Mouse (Mus musculus) forebrain, embryonic 13.5 days (tissue): ENCODE results near the gene Tnik. TPM values are rescaled to one million over a fixed set of nuclear protein-coding genes. Genes with fewer than 3 reads are reported as not detected.

ENCODE experiments used
- ATAC-seq: fragments of 200-750 bp; cut with Nextera tagmentation; 2 replicates; pipeline ENCODE4 v1.8.0; 2017
- H3K27ac ChIP-seq: fragments of 300-500 bp; sonication (generic); 2 replicates; pipeline ENCODE4 v1.5.1; 2015; ENCODE audit warnings: inconsistent platforms, mild to moderate bottlenecking, moderate library complexity
- H3K27me3 ChIP-seq: fragments of 300-500 bp; sonication (generic); 2 replicates; pipeline ENCODE4 v1.6.1; 2015; ENCODE audit warnings: mild to moderate bottlenecking, inconsistent platforms
- H3K36me3 ChIP-seq: fragments of 300-500 bp; sonication (generic); 2 replicates; pipeline ENCODE4 v1.6.1; 2015; ENCODE audit warnings: mild to moderate bottlenecking, inconsistent platforms; ENCODE audit not compliant: poor library complexity, severe bottlenecking
- H3K4me1 ChIP-seq: fragments of 300-500 bp; sonication (generic); 2 replicates; pipeline ENCODE4 v1.6.1; 2015; ENCODE audit warnings: inconsistent platforms
- H3K4me2 ChIP-seq: fragments of 300-500 bp; sonication (generic); 2 replicates; pipeline ENCODE4 v1.6.1; 2015; ENCODE audit warnings: inconsistent platforms, mild to moderate bottlenecking, moderate library complexity
- H3K4me3 ChIP-seq: fragments of 300-500 bp; sonication (generic); 2 replicates; pipeline ENCODE4 v1.5.1; 2015; ENCODE audit warnings: mild to moderate bottlenecking, inconsistent platforms
- H3K9ac ChIP-seq: fragments of 300-500 bp; sonication (generic); 2 replicates; pipeline ENCODE4 v1.6.1; 2015; ENCODE audit warnings: mild to moderate bottlenecking, inconsistent platforms
- H3K9me3 ChIP-seq: fragments of 300-500 bp; sonication (generic); replicated peaks from 2 replicates; pipeline ENCODE4 v1.6.1; 2016; ENCODE audit warnings: inconsistent platforms
- WGBS: fragments of 180-500 bp; shearing (Covaris S2); methylation state at CpG from one replicate; pipeline ENCODE4 v1.1.7; 2015; 5-methylcytosine and 5-hydroxymethylcytosine counted together
- polyA plus RNA-seq: library from polyadenylated mRNA; unstranded; fragments of >200 nt; fragmentation: Nextera tagmentation; extraction: Ambion mirVana; gene quantifications from 2 replicates; pipeline ENCODE4 v1.2.1, GENCODE M21; 2015

Gene Tnik
- polyA plus RNA-seq, 1 experiment from 2014 or later = 54.9 TPM

- H3K9me3 ChIP-seq = no peaks in the 10 kb centered on the region
- H3K4me3 ChIP-seq = no peak overlapping the region
- no peak overlapping the region for H3K4me2 ChIP-seq
- no peaks in the 10 kb centered on the region for H3K27me3 ChIP-seq
- peaks cover 18% of the 10 kb centered on the region for H3K4me1 ChIP-seq
- H3K27ac ChIP-seq = no peak overlapping the region
- WGBS = 87% methylated on average over 3 of the region's 3 CpGs
- no peaks in the 10 kb centered on the region for H3K36me3 ChIP-seq
- no peak for ATAC-seq
- H3K9ac ChIP-seq = no peak overlapping the region
These were observed 125.5 kb downstream of the Tnik start for GRCm38 (mm10) chr3:28388540-28388939.

- no peak for ATAC-seq
- no peak overlapping the region for H3K4me3 ChIP-seq
- H3K9me3 ChIP-seq = no peaks in the 10 kb centered on the region
- H3K27ac ChIP-seq = no peak overlapping the region
- H3K36me3 ChIP-seq = no peaks in the 10 kb centered on the region
- H3K4me2 ChIP-seq = no peak overlapping the region
- H3K9ac ChIP-seq = no peak overlapping the region
- 92% methylated on average over 2 of the region's 2 CpGs for WGBS
- H3K27me3 ChIP-seq = no peaks in the 10 kb centered on the region
- H3K4me1 ChIP-seq = 0 out of 2 replicates have a peak, but pooled peaks cover 1% of the 10 kb centered on the region
These were observed 127.2 kb downstream of the Tnik start for GRCm38 (mm10) chr3:28390183-28390582.

- no peak overlapping the region for H3K9ac ChIP-seq
- no peaks in the 10 kb centered on the region for H3K36me3 ChIP-seq
- no peaks in the 10 kb centered on the region for H3K9me3 ChIP-seq
- no peaks in the 10 kb centered on the region for H3K27me3 ChIP-seq
- no peaks in the 10 kb centered on the region for H3K4me1 ChIP-seq
- ATAC-seq = no peak
- H3K4me2 ChIP-seq = no peak overlapping the region
- no peak overlapping the region for H3K4me3 ChIP-seq
- no peak overlapping the region for H3K27ac ChIP-seq
These were observed 129.5 kb downstream of the Tnik start for GRCm38 (mm10) chr3:28392542-28392941.

- Histone ChIP-seq H3K4me3 (no peak overlapping the region), H3K27me3 (no peaks in the 10 kb centered on the region), H3K4me1 (peaks cover 17% of the 10 kb centered on the region), H3K9me3 (no peaks in the 10 kb centered on the region), H3K36me3 (no peaks in the 10 kb centered on the region), H3K9ac (no peak overlapping the region), H3K27ac (no peak overlapping the region), H3K4me2 (no peak overlapping the region)
- ATAC-seq = no peak
- WGBS = 87% methylated on average over 1 of the region's 1 CpGs
These were observed 135.8 kb downstream of the Tnik start for GRCm38 (mm10) chr3:28398781-28399180.

GRCm38 (mm10) chr3:28399593-28400216 lies 136.7 kb downstream of the Tnik start:
- Histone ChIP-seq H3K4me3 (no peak overlapping the region), H3K4me2 (no peak overlapping the region), H3K27ac (no peak overlapping the region), H3K9me3 (no peaks in the 10 kb centered on the region), H3K9ac (no peak overlapping the region), H3K4me1 (peaks cover 17% of the 10 kb centered on the region), H3K36me3 (no peaks in the 10 kb centered on the region), H3K27me3 (no peaks in the 10 kb centered on the region)
- no peak for ATAC-seq
- 90% methylated on average over 9 of the region's 9 CpGs for WGBS

- Histone ChIP-seq H3K9ac (no peak overlapping the region), H3K4me1 (peaks cover 21% of the 10 kb centered on the region), H3K4me3 (no peak overlapping the region), H3K27ac (no peak overlapping the region), H3K9me3 (no peaks in the 10 kb centered on the region), H3K4me2 (no peak overlapping the region), H3K36me3 (no peaks in the 10 kb centered on the region), H3K27me3 (no peaks in the 10 kb centered on the region)
- no peak for ATAC-seq
- WGBS = 78% methylated on average over 9 of the region's 9 CpGs
These were observed 138.3 kb downstream of the Tnik start for GRCm38 (mm10) chr3:28401335-28401734.

GRCm38 (mm10) chr3:28402221-28402620 lies 139.2 kb downstream of the Tnik start:
- Histone ChIP-seq H3K4me3 (no peak overlapping the region), H3K9me3 (no peaks in the 10 kb centered on the region), H3K27me3 (no peaks in the 10 kb centered on the region), H3K4me2 (no peak overlapping the region), H3K9ac (no peak overlapping the region; the same call in 1 of the 2 replicates), H3K27ac (no peak overlapping the region; the same call in none of the 2 replicates), H3K4me1 (peaks cover 26% of the 10 kb centered on the region), H3K36me3 (no peaks in the 10 kb centered on the region)
- ATAC-seq = peak; percentile 63; the same call in 1 of the 2 replicates
- 55% methylated on average over 6 of the region's 6 CpGs for WGBS

- Histone ChIP-seq H3K27ac (no peak overlapping the region), H3K4me1 (peaks cover 43% of the 10 kb centered on the region)
- WGBS = 43% methylated on average over 2 of the region's 2 CpGs
These were observed 142.4 kb downstream of the Tnik start for GRCm38 (mm10) chr3:28405391-28405790.

GRCm38 (mm10) chr3:28408859-28409459 lies 145.9 kb downstream of the Tnik start:
- H3K36me3 ChIP-seq = no peaks in the 10 kb centered on the region
- 43% methylated on average over 12 of the region's 12 CpGs for WGBS
- peaks cover 26% of the 10 kb centered on the region for H3K4me1 ChIP-seq
- no peaks in the 10 kb centered on the region for H3K27me3 ChIP-seq
- H3K9me3 ChIP-seq = no peaks in the 10 kb centered on the region
- H3K27ac ChIP-seq = peak overlapping the region; percentile 54
- peak overlapping the region; percentile 9; the same call in 1 of the 2 replicates for H3K4me2 ChIP-seq
- no peak overlapping the region for H3K4me3 ChIP-seq
- no peak overlapping the region for H3K9ac ChIP-seq
- peak; percentile 91 for ATAC-seq

More at GRCm38 (mm10) chr3:28405391-28405790, 142.4 kb downstream of the Tnik start:
- no peak for ATAC-seq
- Histone ChIP-seq H3K36me3 (no peaks in the 10 kb centered on the region), H3K9ac (no peak overlapping the region), H3K27me3 (no peaks in the 10 kb centered on the region), H3K4me2 (no peak overlapping the region), H3K4me3 (no peak overlapping the region), H3K9me3 (no peaks in the 10 kb centered on the region)

- no peak overlapping the region for H3K4me2 ChIP-seq
- H3K36me3 ChIP-seq = no peaks in the 10 kb centered on the region
- no peak overlapping the region for H3K4me3 ChIP-seq
- no peak overlapping the region for H3K9ac ChIP-seq
- H3K4me1 ChIP-seq = peaks cover 27% of the 10 kb centered on the region
- no peaks in the 10 kb centered on the region for H3K27me3 ChIP-seq
- no peaks in the 10 kb centered on the region for H3K9me3 ChIP-seq
- ATAC-seq = no peak
- 68% methylated on average over 3 of the region's 3 CpGs for WGBS
- H3K27ac ChIP-seq = no peak overlapping the region
These were observed 147.3 kb downstream of the Tnik start for GRCm38 (mm10) chr3:28410269-28410668.

GRCm38 (mm10) chr3:28415986-28416385 lies 153.0 kb downstream of the Tnik start:
- peak; percentile 57; the same call in 1 of the 2 replicates for ATAC-seq

GRCm38 (mm10) chr3:28417091-28417715 lies 154.2 kb downstream of the Tnik start:
- Histone ChIP-seq H3K4me2 (no peak overlapping the region), H3K9me3 (no peaks in the 10 kb centered on the region), H3K9ac (no peak overlapping the region), H3K27ac (no peak overlapping the region), H3K4me1 (peaks cover 24% of the 10 kb centered on the region), H3K4me3 (no peak overlapping the region), H3K36me3 (no peaks in the 10 kb centered on the region), H3K27me3 (no peaks in the 10 kb centered on the region)
- WGBS = 85% methylated on average over 5 of the region's 5 CpGs
- no peak for ATAC-seq

More at GRCm38 (mm10) chr3:28415986-28416385, 153.0 kb downstream of the Tnik start:
- H3K9me3 ChIP-seq = no peaks in the 10 kb centered on the region
- no peak overlapping the region for H3K4me3 ChIP-seq
- no peaks in the 10 kb centered on the region for H3K27me3 ChIP-seq
- WGBS = 25% methylated on average over 2 of the region's 2 CpGs
- no peak overlapping the region for H3K9ac ChIP-seq
- H3K4me1 ChIP-seq = peaks cover 20% of the 10 kb centered on the region
- H3K27ac ChIP-seq = no peak overlapping the region
- H3K36me3 ChIP-seq = no peaks in the 10 kb centered on the region
- H3K4me2 ChIP-seq = no peak overlapping the region
